Mouse (Mus musculus) intestine, postnatal 0 days (tissue): ENCODE results near the gene Fars2. TPM values are rescaled to one million over a fixed set of nuclear protein-coding genes. Genes with fewer than 3 reads are reported as not detected.

Source experiments
- ATAC-seq: fragments of 200-750 bp; cut with Nextera tagmentation; 2 replicates; pipeline ENCODE4 v1.8.0; 2017; ENCODE audit warnings: mild to moderate bottlenecking, moderate TSS enrichment, moderate library complexity
- H3K27ac ChIP-seq: fragments of 300-500 bp; sonication (generic); 2 replicates; pipeline ENCODE4 v1.5.1; 2014; ENCODE audit warnings: mild to moderate bottlenecking, low read depth, low read length, moderate library complexity
- H3K27me3 ChIP-seq: fragments of 300-500 bp; sonication (generic); replicated peaks from 2 replicates; pipeline ENCODE4 v1.6.1; 2014; ENCODE audit warnings: low read length, mixed read lengths; ENCODE audit not compliant: control insufficient read depth, insufficient read depth
- H3K36me3 ChIP-seq: fragments of 300-500 bp; sonication (generic); 2 replicates; pipeline ENCODE4 v1.6.1; 2014; ENCODE audit warnings: mild to moderate bottlenecking, moderate library complexity; ENCODE audit not compliant: control insufficient read depth, insufficient read depth
- H3K4me1 ChIP-seq: fragments of 300-500 bp; sonication (generic); replicated peaks from 2 replicates; pipeline ENCODE4 v1.6.1; 2014; ENCODE audit warnings: antibody characterized with exemption, low read length, mixed read lengths; ENCODE audit not compliant: control insufficient read depth, insufficient read depth
- H3K4me2 ChIP-seq: fragments of 300-500 bp; sonication (generic); replicated peaks from 2 replicates; pipeline ENCODE4 v1.6.1; 2014; ENCODE audit warnings: low read depth, mild to moderate bottlenecking, moderate library complexity
- H3K4me3 ChIP-seq: fragments of 300-500 bp; sonication (generic); 2 replicates; pipeline ENCODE4 v1.5.1; 2014; ENCODE audit warnings: low read depth, low read length
- H3K9ac ChIP-seq: fragments of 300-500 bp; sonication (generic); 2 replicates; pipeline ENCODE4 v1.6.1; 2014; ENCODE audit warnings: mild to moderate bottlenecking, low read depth, low read length
- H3K9me3 ChIP-seq: fragments of 300-500 bp; sonication (generic); 2 replicates; pipeline ENCODE4 v1.6.1; 2016; ENCODE audit warnings: mixed run types; ENCODE audit not compliant: control insufficient read depth
- CTCF ChIP-seq: sonication (generic); IDR thresholded peaks from 2 replicates; pipeline ENCODE4 v1.5.1; 2016; ENCODE audit warnings: low read depth, mild to moderate bottlenecking, control low read depth, antibody characterized with exemption, moderate library complexity
- WGBS: fragments of 180-500 bp; shearing (Covaris S2); extraction: QIAGEN DNeasy Blood & Tissue Kit; methylation state at CpG from one replicate; pipeline ENCODE4 v1.1.7; 2014; 5-methylcytosine and 5-hydroxymethylcytosine counted together
- polyA plus RNA-seq: library from polyadenylated mRNA; unstranded; fragments of >200 nt; fragmentation: Nextera tagmentation; extraction: Ambion mirVana; gene quantifications from 2 replicates; pipeline ENCODE4 v1.2.1, GENCODE M21; 2015

Fars2 gene
- polyA plus RNA-seq, 1 experiment from 2014 or later, result 29.8 TPM

DNA sequence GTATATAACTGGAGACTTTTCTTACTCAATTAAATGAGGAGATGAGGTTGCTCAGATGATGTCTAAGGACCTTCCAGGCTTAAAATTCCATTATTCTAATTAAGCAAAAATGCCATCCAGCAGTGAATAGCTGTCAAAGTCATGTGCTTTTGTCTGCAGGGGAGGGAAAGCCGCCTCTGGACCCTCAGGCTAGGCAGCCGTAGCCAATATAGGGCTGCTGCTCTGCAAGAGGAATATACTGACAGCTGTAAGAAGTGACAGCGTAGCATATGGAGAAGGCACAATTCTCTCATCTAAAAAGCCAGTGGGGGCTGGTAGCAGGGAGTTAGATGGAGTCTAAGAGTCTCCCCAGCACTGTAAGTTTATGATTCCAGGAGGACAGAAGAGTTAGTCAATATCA is 634.6 kb downstream of the Fars2 start:
- WGBS, result 87% methylated on average over 3 of the region's 3 CpGs
- no peaks in the 10 kb centered on the region for H3K36me3 ChIP-seq
- no peak overlapping the region for H3K9ac ChIP-seq
- no peak overlapping the region for H3K27ac ChIP-seq
- no peak overlapping the region for H3K4me3 ChIP-seq
- H3K4me1 ChIP-seq, result no peaks in the 10 kb centered on the region
- no peaks in the 10 kb centered on the region for H3K27me3 ChIP-seq
- ATAC-seq, result no peak
- no peak for TF ChIP-seq CTCF
- no peak overlapping the region for H3K4me2 ChIP-seq
- no peaks in the 10 kb centered on the region for H3K9me3 ChIP-seq

DNA sequence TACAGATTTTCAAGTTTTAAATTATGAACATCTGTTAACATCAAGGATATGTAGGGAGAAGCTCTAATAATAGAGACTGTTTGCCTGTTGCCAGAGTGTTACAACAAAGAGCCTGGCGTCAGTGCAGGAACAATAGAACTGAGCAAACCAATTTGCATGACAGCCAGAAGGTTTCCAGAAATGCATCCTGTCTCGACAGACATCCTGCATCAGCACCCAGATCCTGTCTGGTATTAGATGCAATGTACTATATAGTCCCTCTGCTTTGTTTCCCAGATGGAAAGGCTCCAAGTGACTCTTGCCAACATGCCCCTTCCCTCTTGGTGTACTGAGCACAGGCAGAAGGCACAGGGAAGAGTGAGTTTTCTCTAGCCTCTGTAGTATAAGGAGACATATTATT is 649.6 kb downstream of the Fars2 start:
- Histone ChIP-seq H3K4me3 (no peak overlapping the region), H3K27me3 (no peaks in the 10 kb centered on the region), H3K9ac (no peak overlapping the region), H3K36me3 (no peaks in the 10 kb centered on the region), H3K4me1 (no peaks in the 10 kb centered on the region), H3K27ac (no peak overlapping the region), H3K4me2 (no peak overlapping the region), H3K9me3 (no peaks in the 10 kb centered on the region)
- no peak for ATAC-seq
- WGBS, result 62% methylated on average over 2 of the region's 2 CpGs
- TF ChIP-seq CTCF, result no peak

Other genes with a start within 250 kb of the Fars2 start
- gene Rpp40, start 211.1 kb upstream of the Fars2 start, polyA plus RNA-seq, result 6.6 and 9.1 TPM in 2 replicates
- 0.38 and 0.51 TPM in 2 replicates for gene Ppp1r3g, start 158.6 kb upstream of the Fars2 start, polyA plus RNA-seq
- 15.1 and 16.9 TPM in 2 replicates for gene Lyrm4, start 114 bp downstream of the Fars2 start, polyA plus RNA-seq